Mouse (Mus musculus) lung, adult 2 months (tissue): ENCODE measurements around the gene Mcts2. TPM values are rescaled to one million over a fixed set of nuclear protein-coding genes. Genes with fewer than 3 reads are reported as not detected.

ENCODE experiments used
- DNase-seq: peaks from one replicate; pipeline ENCODE4 v3.0.0; 2022
- H3K4me1 ChIP-seq: fragments of 200-500 bp; 2 replicates; pipeline ENCODE4 v1.6.1; 2011; ENCODE audit warnings: low read length; ENCODE audit not compliant: control insufficient read depth, insufficient read depth
- H3K4me3 ChIP-seq: fragments of 200-500 bp; replicated peaks from 2 replicates; pipeline ENCODE3; 2011; ENCODE audit warnings: low read depth, mild to moderate bottlenecking, control low read depth, low read length; ENCODE audit errors: extremely low read depth
- CTCF ChIP-seq: fragments of 200-500 bp; IDR thresholded peaks from 2 replicates; pipeline ENCODE4 v1.5.1; 2011; ENCODE audit warnings: mild to moderate bottlenecking, low read length, control low read depth; ENCODE audit not compliant: insufficient read depth
- POLR2A ChIP-seq: fragments of 200-500 bp; IDR thresholded peaks from 2 replicates; pipeline ENCODE4 v1.6.1; 2011; ENCODE audit warnings: low read depth, mild to moderate bottlenecking, control low read depth, low read length, borderline replicate concordance; ENCODE audit errors: extremely low read depth
- WGBS: fragments of 180-500 bp; shearing (Covaris S2); methylation state at CpG from one replicate; pipeline ENCODE4 v1.1.7; 2018; 5-methylcytosine and 5-hydroxymethylcytosine counted together
- polyA plus RNA-seq: library from polyadenylated mRNA; depleted of rRNA; stranded (reverse); fragments of >200 nt; gene quantifications from 2 replicates; pipeline ENCODE4 v1.2.3, GENCODE M21; 2012

Mcts2 gene
- polyA plus RNA-seq, 1 experiment, result 3.8 TPM

- TF ChIP-seq CTCF (no peak), POLR2A (no peak)
- WGBS, result 88% methylated on average over 10 of the region's 10 CpGs
Observed at GRCm38 (mm10) chr2:152700138-152700537, 13.3 kb downstream of the Mcts2 start.

DNA sequence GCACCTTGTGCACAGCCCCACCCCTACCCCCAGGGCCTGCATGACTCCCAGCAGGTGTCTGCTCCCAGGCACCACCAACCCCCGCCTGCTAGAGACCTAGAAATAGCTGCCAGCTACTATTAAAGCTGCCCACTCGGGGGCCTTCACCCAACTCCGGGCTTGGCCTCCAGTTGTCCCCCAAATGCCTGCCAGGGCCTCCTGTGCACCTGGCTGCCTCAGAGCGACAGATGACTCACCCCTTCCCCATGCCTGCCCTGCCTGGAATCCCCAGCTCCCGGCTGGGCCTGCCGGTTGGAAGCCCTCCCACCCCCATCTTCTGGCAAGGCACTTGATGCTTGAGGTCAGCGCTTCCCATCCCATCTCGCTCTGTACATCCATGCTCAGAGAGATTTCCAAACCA, 13.9 kb downstream of the Mcts2 start:
- H3K4me3 ChIP-seq, result no peak overlapping the region
- TF ChIP-seq CTCF (no peak), POLR2A (no peak)
- peaks cover 6% of the 10 kb centered on the region; the same call in 1 of the 2 replicates for H3K4me1 ChIP-seq
- no peak for DNase-seq
- 86% methylated on average over 8 of the region's 8 CpGs for WGBS

More at GRCm38 (mm10) chr2:152700138-152700537, 13.3 kb downstream of the Mcts2 start:
- DNase-seq, result no peak
- peaks cover 6% of the 10 kb centered on the region; the same call in 1 of the 2 replicates for H3K4me1 ChIP-seq
- H3K4me3 ChIP-seq, result no peak overlapping the region

- TF ChIP-seq POLR2A (no peak), CTCF (no peak)
- DNase-seq, result no peak
- 90% methylated on average over 21 of the region's 21 CpGs for WGBS
- H3K4me3 ChIP-seq, result no peak overlapping the region
- H3K4me1 ChIP-seq, result peaks cover 14% of the 10 kb centered on the region
Observed at GRCm38 (mm10) chr2:152703596-152704255, 16.9 kb downstream of the Mcts2 start.

- Histone ChIP-seq H3K4me1 (peaks cover 14% of the 10 kb centered on the region), H3K4me3 (no peak overlapping the region)
- no peak for DNase-seq
- no peak for TF ChIP-seq POLR2A
- TF ChIP-seq CTCF, result no peak
- WGBS, result 77% methylated on average over 5 of the region's 5 CpGs
Observed at GRCm38 (mm10) chr2:152704256-152704605, 17.4 kb downstream of the Mcts2 start.

DNA sequence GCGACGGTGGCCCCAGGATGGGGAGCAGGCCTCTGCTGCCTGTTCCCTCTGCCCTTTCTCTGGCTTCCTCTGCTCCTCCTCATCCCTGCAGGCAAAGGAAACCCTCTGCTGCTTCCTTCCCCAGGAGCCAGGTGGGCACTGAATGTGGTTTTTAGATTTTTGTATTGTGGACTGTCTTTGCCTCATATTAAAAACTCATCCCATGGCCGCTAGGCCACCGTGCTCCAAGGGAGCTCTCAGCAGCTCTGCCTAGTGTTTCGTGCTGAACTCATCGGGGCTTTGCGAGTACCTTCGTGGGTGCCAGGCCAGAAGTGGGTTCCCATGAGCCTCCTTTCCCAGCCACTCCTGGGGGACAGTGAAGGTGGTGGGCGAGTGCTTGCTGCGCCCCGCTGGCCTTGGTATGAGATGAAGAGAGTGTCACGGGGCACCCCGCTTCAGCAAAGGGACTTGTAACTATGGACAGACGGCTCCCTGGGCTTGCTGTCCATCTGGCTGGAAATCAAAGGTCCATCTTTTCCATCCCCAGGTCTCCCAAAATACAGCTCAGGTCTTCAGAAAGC, 18.1 kb downstream of the Mcts2 start:
- 87% methylated on average over 14 of the region's 14 CpGs for WGBS
- no peak for DNase-seq

GRCm38 (mm10) chr2:152705993-152706571, 19.2 kb downstream of the Mcts2 start:
- 52% methylated on average over 22 of the region's 22 CpGs for WGBS
- DNase-seq, result peak; percentile 53

More for the DNA sequence above, 18.1 kb downstream of the Mcts2 start:
- no peak for TF ChIP-seq POLR2A
- Histone ChIP-seq H3K4me1 (peaks cover 14% of the 10 kb centered on the region), H3K4me3 (no peak overlapping the region)

GRCm38 (mm10) chr2:152707186-152707585, 20.4 kb downstream of the Mcts2 start:
- no peak for TF ChIP-seq CTCF
- TF ChIP-seq POLR2A, result no peak
- H3K4me3 ChIP-seq, result peak overlapping the region; percentile 28
- 20% methylated on average over 7 of the region's 7 CpGs for WGBS

More at GRCm38 (mm10) chr2:152705993-152706571, 19.2 kb downstream of the Mcts2 start:
- no peak for TF ChIP-seq CTCF
- TF ChIP-seq POLR2A, result peak; percentile 57; the same call in 1 of the 2 replicates
- peaks cover 14% of the 10 kb centered on the region for H3K4me1 ChIP-seq
- no peak overlapping the region for H3K4me3 ChIP-seq

DNA sequence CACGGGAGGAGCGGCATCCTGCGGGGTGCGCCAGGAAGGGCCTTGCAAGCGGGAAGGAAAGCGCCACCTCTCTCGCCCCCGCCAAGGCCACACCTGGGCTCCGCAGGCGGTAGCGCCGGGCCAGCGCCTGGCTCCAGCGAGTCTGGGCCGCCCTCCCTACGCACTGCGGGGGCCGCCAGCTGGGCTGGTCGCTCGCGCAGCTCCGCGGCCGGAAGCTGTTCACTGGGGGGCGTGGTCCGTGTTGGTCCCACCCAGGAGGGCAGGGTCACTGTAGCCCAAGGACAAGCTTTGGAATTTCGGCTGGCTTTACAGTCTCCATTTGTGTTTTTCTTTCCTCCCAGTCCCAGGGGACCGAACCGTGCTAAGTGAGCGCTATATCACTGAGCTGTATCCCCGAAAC, 20.8 kb downstream of the Mcts2 start:
- peak; percentile 88 for DNase-seq
- peak overlapping the region; percentile 57 for H3K4me3 ChIP-seq
- peaks cover 14% of the 10 kb centered on the region for H3K4me1 ChIP-seq
- TF ChIP-seq CTCF, result no peak
- peak; percentile 67 for TF ChIP-seq POLR2A
- 20% methylated on average over 31 of the region's 31 CpGs for WGBS

More at GRCm38 (mm10) chr2:152707186-152707585, 20.4 kb downstream of the Mcts2 start:
- H3K4me1 ChIP-seq, result peaks cover 14% of the 10 kb centered on the region
- DNase-seq, result no peak

- TF ChIP-seq POLR2A (no peak), CTCF (no peak)
- H3K4me1 ChIP-seq, result peaks cover 14% of the 10 kb centered on the region
- no peak for DNase-seq
- WGBS, result 62% methylated on average over 5 of the region's 5 CpGs
- no peak overlapping the region for H3K4me3 ChIP-seq
Observed at GRCm38 (mm10) chr2:152709066-152709465, 22.2 kb downstream of the Mcts2 start.

- WGBS, result 24% methylated on average over 6 of the region's 6 CpGs
- Histone ChIP-seq H3K4me1 (peaks cover 6% of the 10 kb centered on the region; the same call in 1 of the 2 replicates), H3K4me3 (no peak overlapping the region)
- TF ChIP-seq CTCF, result no peak
- no peak for TF ChIP-seq POLR2A
- DNase-seq, result no peak
Observed at GRCm38 (mm10) chr2:152716241-152716772, 29.5 kb downstream of the Mcts2 start.
